Mouse (Mus musculus) C2C12 (cell line): ENCODE data around the gene Kansl1. TPM values are rescaled to one million over a fixed set of nuclear protein-coding genes. Genes with fewer than 3 reads are reported as not detected.

Experiments
- H3K27me3 ChIP-seq: one replicate; pipeline ENCODE4 v1.6.1; 2011; ENCODE audit not compliant: control insufficient read depth, insufficient read depth, insufficient read length
- H3K36me3 ChIP-seq: one replicate; pipeline ENCODE4 v1.6.1; 2011; ENCODE audit not compliant: control insufficient read depth, insufficient read depth
- H3K4me3 ChIP-seq: one replicate; pipeline ENCODE4 v1.5.1; 2011; ENCODE audit warnings: mild to moderate bottlenecking, control low read depth; ENCODE audit not compliant: poor library complexity, insufficient read depth, severe bottlenecking
- H3K79me2 ChIP-seq: one replicate; pipeline ENCODE4 v1.6.1; 2011; ENCODE audit not compliant: control insufficient read depth, insufficient read depth
- H3K79me3 ChIP-seq: one replicate; pipeline ENCODE4 v1.6.1; 2011; ENCODE audit warnings: low read depth, control low read depth
- H3ac ChIP-seq: one replicate; pipeline ENCODE3; 2011; ENCODE audit warnings: low read depth; ENCODE audit not compliant: control insufficient read depth, insufficient read length
- CEBPB ChIP-seq: IDR thresholded peaks from one replicate; pipeline ENCODE4 v1.6.1; 2011; ENCODE audit warnings: low read depth, mild to moderate bottlenecking, control low read depth, moderate library complexity
- CTCF ChIP-seq: IDR thresholded peaks from one replicate; pipeline ENCODE4 v1.5.1; 2011; ENCODE audit not compliant: control insufficient read depth, insufficient read depth, insufficient read length
- FOSL1 ChIP-seq: IDR thresholded peaks from one replicate; pipeline ENCODE4 v1.8.0; 2011; ENCODE audit warnings: mild to moderate bottlenecking, low read length; ENCODE audit not compliant: poor library complexity, insufficient read depth, severe bottlenecking
- MAX ChIP-seq: IDR thresholded peaks from one replicate; pipeline ENCODE4 v1.6.1; 2011; ENCODE audit warnings: mild to moderate bottlenecking, control low read depth
- MYOD1 ChIP-seq: IDR thresholded peaks from one replicate; pipeline ENCODE4 v1.6.1; 2011; ENCODE audit warnings: low read depth; ENCODE audit not compliant: control insufficient read depth, insufficient read length
- MYOG ChIP-seq: IDR thresholded peaks from one replicate; pipeline ENCODE4 v1.6.1; 2011; ENCODE audit not compliant: control insufficient read depth, insufficient read length; ENCODE audit errors: extremely low read depth
- USF1 ChIP-seq: IDR thresholded peaks from one replicate; pipeline ENCODE4 v1.6.1; 2011; ENCODE audit warnings: low read depth, mild to moderate bottlenecking, control low read depth, moderate library complexity
- microRNA-seq: library from miRNA; unstranded; fragments of <30 nt; microRNA quantifications from one replicate; pipeline ENCODE4, GENCODE M21; 2019; ENCODE audit warnings: borderline microRNAs expressed
- polyA plus RNA-seq: library from polyadenylated mRNA; unstranded; fragments of >200 nt; fragmentation: generic; extraction: Trizol; gene quantifications from one replicate; pipeline ENCODE4 v1.2.1, GENCODE M21; 2012; ENCODE audit warnings: missing spikeins

The Kansl1 gene
- polyA plus RNA-seq, 1 experiment: 14.5 TPM

DNA sequence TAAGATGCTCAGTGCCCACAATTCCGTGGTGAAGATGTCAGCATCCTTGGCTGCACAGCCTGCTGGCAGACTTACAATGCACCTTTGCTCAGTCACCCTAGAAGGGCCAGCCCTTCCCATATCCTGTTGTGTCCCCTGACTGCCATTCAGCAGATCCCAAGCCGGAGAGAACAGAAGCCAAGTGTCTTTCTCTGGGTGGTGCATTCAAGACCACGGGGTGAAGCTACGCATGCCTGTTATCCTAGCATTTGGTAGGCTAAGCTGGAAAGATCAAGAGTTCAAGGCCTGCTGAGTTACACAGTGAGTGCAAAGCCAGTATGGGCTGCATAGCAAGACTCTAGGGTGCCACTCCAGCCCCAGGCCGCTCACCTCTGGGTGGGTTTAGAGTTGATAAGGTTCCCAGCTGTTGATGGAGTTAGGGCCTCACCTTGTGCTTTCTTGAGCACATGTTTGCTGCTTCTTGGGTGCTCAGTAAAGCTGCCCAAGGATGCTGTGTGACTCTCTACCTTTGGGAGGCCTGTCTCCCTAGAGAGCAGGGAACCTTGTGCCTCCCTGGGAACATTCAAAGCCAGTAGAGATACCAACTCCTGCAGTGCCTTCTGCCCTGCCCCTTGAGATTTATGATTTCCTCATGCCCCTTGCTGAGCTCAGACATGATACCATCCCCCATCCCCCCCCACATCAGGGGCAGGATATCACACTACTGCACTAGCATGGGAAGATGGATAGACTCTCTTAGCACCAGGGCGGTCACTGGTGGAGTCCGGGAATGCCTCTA is 176.0 kb downstream of the Kansl1 start:
- Histone ChIP-seq H3ac (no peak overlapping the region), H3K36me3 (no peaks in the 10 kb centered on the region), H3K27me3 (no peaks in the 10 kb centered on the region), H3K4me3 (no peak overlapping the region), H3K79me3 (no peaks in the 10 kb centered on the region), H3K79me2 (no peaks in the 10 kb centered on the region)
- no peak for TF ChIP-seq MYOG
- no peak for TF ChIP-seq CTCF
- no peak for TF ChIP-seq MAX
- no peak for TF ChIP-seq CEBPB
- TF ChIP-seq USF1: no peak
- TF ChIP-seq FOSL1: no peak

DNA sequence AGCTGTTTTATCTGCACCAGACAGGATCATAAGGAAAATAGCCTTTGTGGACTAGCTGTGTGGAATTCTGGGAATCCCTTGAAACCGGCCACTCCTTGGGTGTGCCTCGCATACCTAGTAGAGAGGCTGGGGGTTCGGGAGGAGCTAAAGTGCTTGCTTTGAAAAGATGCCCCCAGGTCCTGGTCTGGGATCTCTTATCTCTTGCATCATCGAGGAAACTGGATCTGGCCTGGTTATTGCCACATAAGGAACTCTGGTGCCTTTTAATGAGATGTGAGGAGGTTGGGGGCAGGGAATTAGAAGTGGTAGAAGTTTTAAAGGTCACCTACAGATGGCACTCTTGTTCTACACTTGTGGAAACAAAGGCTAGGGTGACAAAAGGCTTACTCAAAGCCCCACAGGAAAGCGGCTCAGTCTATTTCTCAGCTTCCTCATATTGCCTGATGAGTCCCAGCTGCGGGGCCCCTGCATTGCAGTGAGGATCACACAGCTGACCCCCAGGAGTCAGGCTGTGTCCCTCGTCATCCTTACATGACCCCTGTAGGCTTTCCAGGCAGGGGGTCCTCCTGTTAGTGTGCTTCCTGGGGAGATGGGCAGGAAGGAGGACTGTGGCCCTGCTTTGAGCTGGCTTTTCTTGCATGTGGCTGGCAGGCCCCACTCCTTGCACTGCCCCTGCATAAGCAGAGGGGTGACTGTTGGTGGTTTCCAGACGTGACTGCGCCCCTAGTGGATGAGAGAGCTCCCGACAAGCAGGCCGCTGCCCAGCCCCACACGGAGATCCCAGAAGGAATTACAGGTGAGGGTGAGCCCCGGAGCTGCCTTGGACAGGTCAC is 179.2 kb downstream of the Kansl1 start:
- Histone ChIP-seq H3ac (no peak overlapping the region), H3K79me2 (no peaks in the 10 kb centered on the region), H3K79me3 (no peaks in the 10 kb centered on the region), H3K27me3 (no peaks in the 10 kb centered on the region), H3K36me3 (no peaks in the 10 kb centered on the region), H3K4me3 (no peak overlapping the region)
- TF ChIP-seq MAX (no peak), MYOD1 (no peak), FOSL1 (no peak), CTCF (peak; percentile 83), CEBPB (peak; percentile 78)

DNA sequence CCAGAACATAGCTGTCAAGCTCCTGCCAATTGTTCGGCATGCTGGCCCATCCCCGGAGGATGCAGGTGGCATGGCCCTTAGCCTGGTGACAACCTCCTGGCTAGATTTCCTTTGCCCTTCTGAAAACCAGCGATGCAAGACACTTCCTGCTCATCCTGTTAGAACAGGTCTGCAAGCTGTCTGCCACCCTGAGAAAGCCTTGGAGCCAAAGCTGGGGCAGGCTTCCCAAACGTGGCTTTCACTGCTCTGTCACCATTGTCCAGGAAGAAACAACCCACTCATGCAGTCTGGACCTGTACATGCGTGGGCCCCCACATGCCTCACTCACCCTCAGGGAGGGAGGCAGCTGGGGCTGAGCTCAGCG is 179.8 kb downstream of the Kansl1 start:
- H3ac ChIP-seq: no peak overlapping the region
- H3K27me3 ChIP-seq: no peaks in the 10 kb centered on the region
- H3K4me3 ChIP-seq: no peak overlapping the region
- H3K36me3 ChIP-seq: no peaks in the 10 kb centered on the region
- TF ChIP-seq FOSL1 (no peak), USF1 (no peak), CEBPB (no peak), MAX (no peak), CTCF (no peak), MYOD1 (no peak), MYOG (no peak)
- H3K79me3 ChIP-seq: no peaks in the 10 kb centered on the region
- H3K79me2 ChIP-seq: no peaks in the 10 kb centered on the region

DNA sequence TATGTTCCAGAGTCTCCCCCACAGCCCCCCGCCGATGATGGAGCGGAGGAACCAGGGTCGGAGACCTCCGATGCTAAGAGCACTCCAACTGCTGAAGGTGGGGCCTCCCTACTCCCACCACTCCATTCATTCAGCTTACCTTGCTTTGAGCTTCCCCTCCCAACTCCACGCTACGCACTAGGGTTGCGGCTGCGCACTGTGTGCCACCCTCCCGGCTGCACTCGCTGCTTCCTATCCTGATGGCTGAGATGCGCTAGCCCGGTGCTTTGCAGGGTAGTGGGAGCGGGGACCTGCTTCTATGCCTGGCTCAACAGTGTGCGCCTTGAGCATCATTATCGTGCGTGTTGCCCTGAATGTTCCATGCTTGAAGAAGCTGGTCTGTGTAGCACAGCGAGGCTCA is 181.5 kb downstream of the Kansl1 start:
- H3K79me3 ChIP-seq: no peaks in the 10 kb centered on the region
- H3K79me2 ChIP-seq: no peaks in the 10 kb centered on the region
- H3K36me3 ChIP-seq: no peaks in the 10 kb centered on the region
- H3ac ChIP-seq: no peak overlapping the region
- no peaks in the 10 kb centered on the region for H3K27me3 ChIP-seq
- TF ChIP-seq CEBPB (no peak), MYOG (no peak), USF1 (no peak), MYOD1 (no peak), FOSL1 (no peak), MAX (no peak)
- H3K4me3 ChIP-seq: no peak overlapping the region

Small RNAs within 50 kb of the gene (microRNA-seq; reads per million reads assigned to microRNA genes)
- gene Gm47315: not detected

Other genes with a start within 250 kb of the Kansl1 start
- 2.6 TPM for gene Mapt, start 237.5 kb downstream of the Kansl1 start, polyA plus RNA-seq
- 8.4 TPM for gene Cdc27, start 81.8 kb upstream of the Kansl1 start, polyA plus RNA-seq
- 4.2 TPM for gene Myl4, start 81.8 kb upstream of the Kansl1 start, polyA plus RNA-seq
- gene Itgb3, start 139.1 kb upstream of the Kansl1 start, polyA plus RNA-seq: 15.0 TPM
- not detected for gene Gm11639, start 216.8 kb upstream of the Kansl1 start, polyA plus RNA-seq